ENCODE assay signal across 8 mouse cellular contexts in the genomic region with DNA sequence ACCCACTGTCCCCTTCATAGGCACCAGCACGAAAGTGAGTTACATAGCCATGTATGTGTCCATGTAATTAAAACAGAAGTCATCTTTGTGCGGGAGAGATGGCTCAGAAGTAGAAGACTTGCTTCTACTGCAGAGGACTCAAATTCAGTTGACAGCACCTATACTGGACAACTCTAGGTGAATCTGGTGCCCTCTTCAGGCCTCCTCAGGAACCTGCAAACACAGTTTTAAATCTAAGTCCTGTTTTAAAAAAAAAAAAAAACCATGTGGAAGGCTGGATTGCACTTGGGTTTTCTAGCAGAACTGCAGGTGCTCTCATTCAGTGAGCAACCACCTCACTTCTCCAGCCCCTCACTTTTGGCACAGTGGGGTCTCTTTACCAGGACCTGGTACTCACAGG. TPM values are rescaled to one million over a fixed set of nuclear protein-coding genes. Genes with fewer than 3 reads are reported as not detected.
DNase-seq lines count a peak whose midpoint lies in the region; ATAC-seq lines count a peak whose summit lies in the region.

No protein-coding gene starts in this region.

- peak; percentile 78 for ATAC-seq in frontal cortex, adult (ENCODE audit: low TSS enrichment)
- ATAC-seq in hematopoietic stem cell, adult 5-6 weeks (replicated peaks in 1 of 2; ENCODE audit: insufficient read depth in 1 of 2, low FRiP score in 2 of 2, low TSS enrichment in 1 of 2, low read depth in 1 of 2, poor library complexity in 2 of 2, severe bottlenecking in 2 of 2): peak; percentile 58 to 76; a peak in 3 of 4 replicates

- DNase-seq in frontal cortex, postnatal 14 days (ENCODE audit: low spot score in 2 of 2): no peak
- peak; percentile 34 to 35 for DNase-seq in right cerebral cortex, adult 2 months (ENCODE audit: low spot score in 2 of 2)
- DNase-seq in right cerebral cortex, postnatal 4 days: no peak
- peak; percentile 64 for DNase-seq in lung, postnatal 36 days
- DNase-seq in spleen, postnatal 36 days (ENCODE audit: low spot score in 2 of 2): no peak
- no peak for DNase-seq in neural tube, embryonic 10.5 days (ENCODE audit: extremely low spot score, low spot score)

RNA-seq across cellular contexts. Expression of gene Zfp704, which starts 16.1 kb away (rescaled TPM):
- 16.3 and 27.6 TPM in 2 replicates for total RNA-seq in hematopoietic stem cell, adult 5-6 weeks (2017)

Comparison
In these comparisons a context has a peak if more than half of its experiments do, and no peak if none do; other contexts are left out.
1. DNase-seq: peak in right cerebral cortex, adult 2 months (2 of 2) and lung, postnatal 36 days (single experiment); none in frontal cortex, postnatal 14 days (0 of 2), right cerebral cortex, postnatal 4 days (single experiment), spleen, postnatal 36 days (0 of 2) and neural tube, embryonic 10.5 days (single experiment).